Mouse (Mus musculus) left cerebral cortex, adult 8-10 months (tissue): ENCODE data around the gene Fam117a. TPM values are rescaled to one million over a fixed set of nuclear protein-coding genes. Genes with fewer than 3 reads are reported as not detected.

ENCODE experiments used
- DNase-seq, 2 experiments: peaks; one replicate each; pipeline ENCODE4 v3.0.0; 2022; ENCODE audit warnings: low spot score in 2 of 2
- total RNA-seq, 4 experiments: library from RNA; stranded (reverse); gene quantifications; 2 replicates each; pipeline ENCODE4 v1.2.4; 2022

Fam117a gene
- total RNA-seq, 4 experiments from 2014 or later, result 5.6 to 9.0 (median 6.2) TPM

- DNase-seq, result peak; percentile 87 to 94
These were observed 77.8 kb downstream of the Fam117a start for GRCm38 (mm10) chr11:95414536-95415161.

DNA sequence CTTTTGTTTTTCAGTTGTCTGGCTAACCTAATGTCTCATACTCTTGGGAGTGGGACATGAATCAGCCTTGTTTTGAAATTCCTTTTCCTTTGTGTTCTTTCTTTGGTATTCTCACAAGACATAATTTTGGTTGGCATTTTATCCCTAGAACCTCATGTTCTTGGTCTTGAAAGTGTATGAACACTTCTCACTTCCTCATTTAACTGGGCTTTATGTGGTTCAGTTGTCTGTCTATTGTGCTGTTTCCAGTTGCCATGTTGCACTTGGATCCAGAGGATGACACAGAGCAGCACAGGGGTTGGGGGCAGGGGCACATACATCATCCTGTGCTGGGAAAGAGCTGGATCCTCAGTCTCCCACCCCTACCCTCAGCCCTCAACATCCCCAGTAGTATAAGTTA lies 79.1 kb downstream of the Fam117a start:
- no peak for DNase-seq

DNA sequence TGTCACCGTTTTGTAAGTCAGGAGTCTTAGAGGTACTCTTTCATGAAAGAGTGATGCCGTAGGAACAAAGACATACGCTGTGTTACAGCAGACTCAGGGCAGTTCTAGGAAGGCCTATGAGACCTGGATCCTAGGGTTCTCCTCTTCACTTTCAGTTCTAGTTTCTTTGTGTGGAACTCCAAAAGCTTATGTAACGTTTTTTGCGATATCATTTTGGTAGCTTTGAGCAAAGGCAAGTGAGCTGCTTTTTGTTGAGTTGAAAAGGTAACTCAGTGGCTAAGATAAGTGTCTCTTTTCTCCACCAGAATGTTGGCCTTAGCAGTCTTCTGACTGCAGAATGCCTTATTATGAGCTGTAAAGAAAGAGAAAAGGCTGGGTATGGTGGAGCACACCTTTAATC lies 80.5 kb downstream of the Fam117a start:
- DNase-seq, result no peak

GRCm38 (mm10) chr11:95420880-95421435 lies 84.1 kb downstream of the Fam117a start:
- no peak for DNase-seq

GRCm38 (mm10) chr11:95423505-95423904 lies 86.7 kb downstream of the Fam117a start:
- no peak for DNase-seq

GRCm38 (mm10) chr11:95431344-95431743 lies 94.5 kb downstream of the Fam117a start:
- DNase-seq, result no peak

Other genes starting within 250 kb of the Fam117a start
- under 1 TPM in 1 of 4 experiments, not detected in 3; 0.14 TPM for gene Dlx3, start 216.9 kb upstream of the Fam117a start, total RNA-seq
- gene Dlx4, start 190.8 kb upstream of the Fam117a start, total RNA-seq, result under 1 TPM in 3 of 4 experiments, not detected in 1; 0.15 to 0.40 (median 0.33) TPM
- not detected for gene Tac4, start 75.5 kb upstream of the Fam117a start, total RNA-seq
- gene Kat7, start 26.8 kb upstream of the Fam117a start, total RNA-seq, result 100 to 1,000 TPM in 1 of 4 experiments, 10 to 100 TPM in 3; 72.6 to 100 (median 82.6) TPM
- gene Slc35b1, start 47.7 kb downstream of the Fam117a start, total RNA-seq, result 10 to 100 TPM; 59.8 to 61.4 (median 60.7) TPM
- gene Spop, start 77.1 kb downstream of the Fam117a start, total RNA-seq, result 100 to 1,000 TPM; 160 to 203 (median 178) TPM
- 10 to 100 TPM; 26.5 to 33.0 (median 32.3) TPM for gene Nxph3, start 177.6 kb downstream of the Fam117a start, total RNA-seq